Mouse (Mus musculus) olfactory bulb, adult 2 months (tissue): ENCODE measurements at regions not wholly inside any gene's neighbourhood (a gene's known extent, or its start where the extent isn't known, plus 50 kb on each side); places are given as distances from the start of the nearest gene placed in this dataset.

ENCODE experiments used
- H3K27ac ChIP-seq: fragments of 200-500 bp; 2 replicates; pipeline ENCODE4 v1.5.1; 2012; ENCODE audit warnings: low read depth, low read length; ENCODE audit not compliant: insufficient read depth
- H3K4me1 ChIP-seq: fragments of 200-500 bp; 2 replicates; pipeline ENCODE4 v1.6.1; 2012; ENCODE audit warnings: low read length; ENCODE audit not compliant: control insufficient read depth, insufficient read depth
- H3K4me3 ChIP-seq: fragments of 200-500 bp; 2 replicates; pipeline ENCODE4 v1.5.1; 2012; ENCODE audit warnings: mild to moderate bottlenecking, low read depth, low read length, moderate library complexity; ENCODE audit not compliant: insufficient read depth
- CTCF ChIP-seq: fragments of 200-500 bp; IDR thresholded peaks from 2 replicates; pipeline ENCODE4 v1.5.1; 2012; ENCODE audit warnings: low read depth, mild to moderate bottlenecking, low read length, moderate library complexity; ENCODE audit not compliant: insufficient read depth
- POLR2A ChIP-seq: fragments of 200-500 bp; IDR thresholded peaks from 2 replicates; pipeline ENCODE4 v1.6.1; 2012; ENCODE audit warnings: mild to moderate bottlenecking, low read depth, low read length, moderate library complexity; ENCODE audit not compliant: insufficient read depth
- WGBS: fragments of 180-500 bp; shearing (Covaris S2); methylation state at CpG from one replicate; pipeline ENCODE4 v1.1.7; 2018; 5-methylcytosine and 5-hydroxymethylcytosine counted together

- H3K27ac ChIP-seq, result no peak overlapping the region
- WGBS, result 88% methylated on average over 9 of the region's 9 CpGs
- TF ChIP-seq CTCF, result no peak
- TF ChIP-seq POLR2A, result no peak
- no peaks in the 10 kb centered on the region for H3K4me1 ChIP-seq
- H3K4me3 ChIP-seq, result no peak overlapping the region
Measured at GRCm38 (mm10) chr1:186374009-186374649, 257.0 kb upstream of the Lyplal1 start.

GRCm38 (mm10) chr1:186373386-186373785, 256.3 kb upstream of the Lyplal1 start:
- 69% methylated on average over 4 of the region's 4 CpGs for WGBS

DNA sequence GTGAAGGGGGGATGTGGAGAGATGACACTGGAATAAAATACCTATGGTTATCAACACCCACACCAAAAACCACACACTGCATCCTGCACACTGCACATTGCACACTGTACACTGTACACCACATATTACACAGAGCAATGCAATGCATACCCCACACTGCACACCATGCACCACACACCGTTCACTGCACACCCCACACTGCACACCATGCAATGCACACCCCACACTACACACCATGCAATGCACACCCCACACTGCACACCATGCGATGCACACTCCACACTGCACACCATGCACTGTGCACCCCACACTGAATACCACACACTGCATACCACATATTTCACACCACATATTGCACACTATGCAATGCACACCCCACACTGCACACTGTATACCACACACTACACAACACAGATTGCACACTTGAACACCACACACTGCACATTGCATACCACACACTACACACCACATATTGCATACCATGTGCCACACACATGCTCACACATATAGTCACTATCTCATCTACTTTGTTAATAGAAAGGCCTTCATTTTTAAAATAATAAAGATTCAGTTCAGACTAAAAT, 255.8 kb upstream of the Lyplal1 start:
- 96% methylated on average over 2 of the region's 2 CpGs for WGBS
- no peak for TF ChIP-seq POLR2A
- H3K4me1 ChIP-seq, result no peaks in the 10 kb centered on the region

More at GRCm38 (mm10) chr1:186373386-186373785, 256.3 kb upstream of the Lyplal1 start:
- H3K4me3 ChIP-seq, result no peak overlapping the region
- no peaks in the 10 kb centered on the region for H3K4me1 ChIP-seq
- H3K27ac ChIP-seq, result no peak overlapping the region
- no peak for TF ChIP-seq POLR2A
- no peak for TF ChIP-seq CTCF

DNA sequence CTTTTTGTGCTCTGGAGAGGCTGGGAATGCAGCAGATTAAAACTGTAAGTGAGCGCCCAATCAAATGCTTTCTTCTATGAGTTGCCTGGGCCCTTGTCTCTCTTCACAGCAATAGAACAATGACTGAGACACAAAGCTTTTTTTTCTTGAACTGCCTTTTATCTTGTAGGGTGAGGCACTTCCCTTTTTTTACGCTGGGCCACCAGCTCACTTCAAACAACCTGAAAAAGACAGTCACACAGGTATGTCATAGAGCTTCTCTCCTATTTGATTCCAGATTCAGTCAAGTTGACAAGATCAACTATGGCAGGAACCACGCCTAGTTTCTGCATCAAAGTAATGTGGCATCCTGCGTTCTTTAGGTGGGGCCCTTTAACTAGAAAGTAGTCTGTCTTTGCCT, 246.2 kb upstream of the Lyplal1 start:
- 90% methylated on average over 4 of the region's 4 CpGs for WGBS
- Histone ChIP-seq H3K27ac (no peak overlapping the region), H3K4me3 (no peak overlapping the region), H3K4me1 (0 out of 2 replicates have a peak, but pooled peaks cover 1% of the 10 kb centered on the region)
- no peak for TF ChIP-seq POLR2A
- TF ChIP-seq CTCF, result no peak

More for the DNA sequence above, 255.8 kb upstream of the Lyplal1 start:
- Histone ChIP-seq H3K4me3 (no peak overlapping the region), H3K27ac (no peak overlapping the region)

DNA sequence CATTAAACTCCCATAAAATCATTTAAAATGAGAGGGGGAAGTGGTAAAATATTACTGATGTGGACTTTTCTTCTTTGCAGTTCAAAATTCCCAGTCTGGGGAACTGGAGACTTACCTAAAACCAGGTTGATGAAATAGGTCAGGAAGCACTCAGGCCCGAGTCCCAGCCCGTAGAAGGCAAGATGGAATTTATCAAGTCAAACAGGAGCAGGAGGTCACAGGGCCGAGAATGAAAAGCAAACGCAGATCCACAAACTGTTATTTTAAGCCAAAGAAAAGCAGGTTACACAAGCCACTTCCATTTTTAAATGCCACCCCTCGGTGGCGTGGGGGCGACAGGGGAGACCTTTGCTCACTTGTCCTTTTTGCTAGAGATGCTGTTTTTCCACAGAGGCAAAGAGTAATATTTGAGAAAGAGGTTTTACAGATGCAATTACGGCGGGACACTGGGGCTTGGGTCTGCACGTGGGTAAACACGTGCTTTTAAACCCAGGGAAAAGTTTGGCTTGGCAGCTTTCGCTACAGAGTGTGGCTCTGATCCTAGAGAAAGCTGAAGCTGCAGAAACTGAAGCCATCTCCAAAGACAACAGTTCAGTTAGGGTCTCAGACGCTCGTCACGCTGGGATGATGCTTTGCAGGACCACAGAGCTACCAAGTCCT, 241.0 kb upstream of the Lyplal1 start:
- no peak overlapping the region for H3K4me3 ChIP-seq
- 72% methylated on average over 15 of the region's 15 CpGs for WGBS
- no peak overlapping the region for H3K27ac ChIP-seq
- H3K4me1 ChIP-seq, result 0 out of 2 replicates have a peak, but pooled peaks cover 4% of the 10 kb centered on the region
- TF ChIP-seq POLR2A (no peak), CTCF (no peak)

GRCm38 (mm10) chr1:186354742-186355141, 237.6 kb upstream of the Lyplal1 start:
- TF ChIP-seq CTCF (no peak), POLR2A (no peak)
- H3K4me3 ChIP-seq, result no peak overlapping the region
- H3K27ac ChIP-seq, result no peak overlapping the region
- 80% methylated on average over 6 of the region's 6 CpGs for WGBS
- 0 out of 2 replicates have a peak, but pooled peaks cover 4% of the 10 kb centered on the region for H3K4me1 ChIP-seq

DNA sequence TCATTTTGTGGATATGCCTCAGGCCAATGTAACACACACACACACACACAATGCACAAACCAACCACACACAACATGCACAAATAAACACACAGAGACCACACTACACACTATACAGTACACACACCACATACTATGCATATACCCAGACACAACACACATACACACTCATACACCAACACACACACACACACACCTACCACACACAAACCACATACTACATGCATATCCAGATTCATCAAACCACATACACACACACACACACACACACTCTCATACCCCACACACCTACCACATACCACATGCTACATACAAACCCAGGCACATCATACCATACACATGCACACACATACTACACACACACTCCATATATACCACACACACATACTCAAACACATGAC, 237.0 kb upstream of the Lyplal1 start:
- H3K4me3 ChIP-seq, result no peak overlapping the region
- TF ChIP-seq CTCF, result no peak
- no peak for TF ChIP-seq POLR2A
- H3K27ac ChIP-seq, result no peak overlapping the region
- H3K4me1 ChIP-seq, result 0 out of 2 replicates have a peak, but pooled peaks cover 4% of the 10 kb centered on the region

DNA sequence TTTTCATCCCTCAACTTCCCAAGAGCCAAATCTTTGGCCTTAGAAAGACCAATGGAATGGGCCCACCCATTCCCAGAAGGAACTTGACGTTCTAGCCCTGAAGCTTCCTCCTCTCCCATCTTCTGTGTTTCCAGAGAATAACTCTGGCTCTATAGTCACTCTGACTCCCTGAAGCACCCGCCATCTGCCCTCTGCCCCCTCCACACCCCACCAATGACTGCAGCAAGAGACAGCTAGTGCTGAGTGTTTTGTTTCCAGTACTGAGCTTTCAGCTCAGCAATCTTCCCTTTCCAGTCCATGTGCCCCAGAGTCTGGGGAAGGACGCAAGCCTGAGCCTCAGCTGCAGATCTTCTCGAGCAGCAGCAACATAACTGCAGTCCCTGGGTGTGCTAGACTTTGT, 233.3 kb upstream of the Lyplal1 start:
- Histone ChIP-seq H3K4me3 (no peak overlapping the region), H3K4me1 (peaks cover 5% of the 10 kb centered on the region), H3K27ac (no peak overlapping the region)
- WGBS, result 94% methylated on average over 4 of the region's 4 CpGs
- TF ChIP-seq POLR2A (no peak), CTCF (no peak)

- H3K4me1 ChIP-seq, result peaks cover 6% of the 10 kb centered on the region
- H3K27ac ChIP-seq, result no peak overlapping the region
- no peak overlapping the region for H3K4me3 ChIP-seq
- TF ChIP-seq CTCF (no peak), POLR2A (no peak)
- WGBS, result 93% methylated on average over 2 of the region's 2 CpGs
Measured at GRCm38 (mm10) chr1:186349966-186350365, 232.9 kb upstream of the Lyplal1 start.
